Mouse (Mus musculus) liver, embryonic 15.5 days (tissue): ENCODE measurements around the gene Akt1s1. TPM values are rescaled to one million over a fixed set of nuclear protein-coding genes. Genes with fewer than 3 reads are reported as not detected.

ENCODE experiments used
- ATAC-seq: fragments of 200-750 bp; cut with Nextera tagmentation; 2 replicates; pipeline ENCODE4 v1.8.0; 2017; ENCODE audit warnings: moderate number of reproducible peaks, mild to moderate bottlenecking, moderate library complexity; ENCODE audit not compliant: insufficient read depth
- H3K27ac ChIP-seq: fragments of 300-500 bp; sonication (generic); replicated peaks from 2 replicates; pipeline ENCODE4 v1.5.1; 2015; ENCODE audit warnings: mild to moderate bottlenecking, inconsistent platforms
- H3K27me3 ChIP-seq: fragments of 300-500 bp; sonication (generic); 2 replicates; pipeline ENCODE4 v1.6.1; 2015; ENCODE audit warnings: mild to moderate bottlenecking, inconsistent platforms
- H3K36me3 ChIP-seq: fragments of 300-500 bp; sonication (generic); replicated peaks from 2 replicates; pipeline ENCODE4 v1.6.1; 2015; ENCODE audit warnings: moderate library complexity, mild to moderate bottlenecking, inconsistent platforms
- H3K4me1 ChIP-seq: fragments of 300-500 bp; sonication (generic); replicated peaks from 2 replicates; pipeline ENCODE4 v1.6.1; 2015; ENCODE audit warnings: inconsistent platforms
- H3K4me2 ChIP-seq: fragments of 300-500 bp; sonication (generic); 2 replicates; pipeline ENCODE4 v1.6.1; 2015; ENCODE audit warnings: moderate library complexity, mild to moderate bottlenecking, inconsistent platforms
- H3K4me3 ChIP-seq: fragments of 300-500 bp; sonication (generic); replicated peaks from 2 replicates; pipeline ENCODE4 v1.5.1; 2015; ENCODE audit warnings: mild to moderate bottlenecking, inconsistent platforms
- H3K9ac ChIP-seq: fragments of 300-500 bp; sonication (generic); 2 replicates; pipeline ENCODE4 v1.6.1; 2015; ENCODE audit warnings: moderate library complexity, mild to moderate bottlenecking, inconsistent platforms
- H3K9me3 ChIP-seq: fragments of 300-500 bp; sonication (generic); replicated peaks from 2 replicates; pipeline ENCODE4 v1.6.1; 2016; ENCODE audit warnings: inconsistent platforms
- WGBS: fragments of 180-500 bp; shearing (Covaris S2); methylation state at CpG from one replicate; pipeline ENCODE4 v1.1.7; 2015; ENCODE audit warnings: mixed read lengths; ENCODE audit not compliant: insufficient replicate concordance; 5-methylcytosine and 5-hydroxymethylcytosine counted together
- microRNA counts: library from miRNA; unstranded; fragments of <30 nt; microRNA quantifications from one replicate; lab custom pipeline; 2016
- microRNA-seq: library from miRNA; unstranded; fragments of <30 nt; microRNA quantifications from one replicate; pipeline ENCODE4, GENCODE M21; 2016
- polyA plus RNA-seq: library from polyadenylated mRNA; unstranded; fragments of >200 nt; fragmentation: Nextera tagmentation; extraction: Ambion mirVana; gene quantifications from 2 replicates; pipeline ENCODE4 v1.2.1, GENCODE M21; 2015

Akt1s1 gene
- polyA plus RNA-seq, 1 experiment from 2014 or later, result 27.7 TPM

GRCm38 (mm10) chr7:44893197-44893596 is 44.4 kb downstream of the Akt1s1 start:
- Histone ChIP-seq H3K4me3 (peak overlapping the region; percentile 86), H3K27ac (0 out of 2 replicates have a peak overlapping the region, but pooled peaks have one; percentile 26), H3K27me3 (no peaks in the 10 kb centered on the region), H3K4me2 (peak overlapping the region; percentile 91), H3K9ac (no peak overlapping the region), H3K4me1 (peaks cover 74% of the 10 kb centered on the region), H3K36me3 (peaks cover 7% of the 10 kb centered on the region; the same call in 1 of the 2 replicates), H3K9me3 (no peaks in the 10 kb centered on the region)
- no peak for ATAC-seq
- 52% methylated on average over 8 of the region's 8 CpGs for WGBS

GRCm38 (mm10) chr7:44894175-44894574 is 45.4 kb downstream of the Akt1s1 start:
- no peak for ATAC-seq
- Histone ChIP-seq H3K4me2 (no peak overlapping the region), H3K9ac (no peak overlapping the region), H3K36me3 (peaks cover 9% of the 10 kb centered on the region), H3K9me3 (no peaks in the 10 kb centered on the region), H3K4me1 (peaks cover 74% of the 10 kb centered on the region), H3K27ac (no peak overlapping the region), H3K4me3 (no peak overlapping the region), H3K27me3 (no peaks in the 10 kb centered on the region)
- WGBS, result 73% methylated on average over 3 of the region's 3 CpGs

DNA sequence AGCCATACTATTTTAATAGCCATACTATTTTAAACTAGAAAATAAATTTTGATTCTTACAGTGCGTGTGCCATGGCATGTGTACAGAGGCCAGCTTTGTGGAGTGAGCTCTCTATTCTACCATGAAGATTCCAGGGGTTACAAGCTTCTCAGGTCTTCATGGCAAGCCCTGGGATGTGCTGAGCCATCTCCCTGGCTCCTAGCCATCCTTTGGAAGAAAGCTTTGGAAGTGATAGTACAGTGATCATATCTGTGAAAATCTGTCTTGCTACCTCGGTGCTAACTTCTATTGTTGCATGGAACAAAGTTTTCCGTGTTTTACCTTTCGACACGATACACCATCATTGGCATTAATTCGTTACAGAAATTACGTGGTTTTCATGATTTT is 46.4 kb downstream of the Akt1s1 start:
- ATAC-seq, result no peak
- no peaks in the 10 kb centered on the region for H3K9me3 ChIP-seq
- H3K36me3 ChIP-seq, result peaks cover 18% of the 10 kb centered on the region
- H3K4me3 ChIP-seq, result peak overlapping the region; percentile 66
- no peak overlapping the region for H3K27ac ChIP-seq
- H3K4me2 ChIP-seq, result peak overlapping the region; percentile 82
- H3K27me3 ChIP-seq, result no peaks in the 10 kb centered on the region
- 68% methylated on average over 7 of the region's 7 CpGs for whole genome bisulfite sequencing
- peaks cover 78% of the 10 kb centered on the region for H3K4me1 ChIP-seq
- no peak overlapping the region for H3K9ac ChIP-seq

GRCm38 (mm10) chr7:44895593-44896434 is 47.0 kb downstream of the Akt1s1 start, which contains the start of gene Fuz:
Gene Fuz, plus strand, starts transcription at chr7:44896079.
- H3K27me3 ChIP-seq, result no peaks in the 10 kb centered on the region
- peak; percentile 16; the same call in 1 of the 2 replicates for ATAC-seq
- 2% methylated on average over 34 of the region's 34 CpGs for WGBS
- H3K4me1 ChIP-seq, result peaks cover 78% of the 10 kb centered on the region
- no peaks in the 10 kb centered on the region for H3K9me3 ChIP-seq
- H3K27ac ChIP-seq, result peak within 1 kb of the TSS; percentile 72
- H3K4me3 ChIP-seq, result peak within 1 kb of the TSS; percentile 66
- peak within 1 kb of the TSS; percentile 82 for H3K4me2 ChIP-seq
- peak within 1 kb of the TSS; percentile 59 for H3K9ac ChIP-seq
- H3K36me3 ChIP-seq, result peaks cover 22% of the 10 kb centered on the region

DNA sequence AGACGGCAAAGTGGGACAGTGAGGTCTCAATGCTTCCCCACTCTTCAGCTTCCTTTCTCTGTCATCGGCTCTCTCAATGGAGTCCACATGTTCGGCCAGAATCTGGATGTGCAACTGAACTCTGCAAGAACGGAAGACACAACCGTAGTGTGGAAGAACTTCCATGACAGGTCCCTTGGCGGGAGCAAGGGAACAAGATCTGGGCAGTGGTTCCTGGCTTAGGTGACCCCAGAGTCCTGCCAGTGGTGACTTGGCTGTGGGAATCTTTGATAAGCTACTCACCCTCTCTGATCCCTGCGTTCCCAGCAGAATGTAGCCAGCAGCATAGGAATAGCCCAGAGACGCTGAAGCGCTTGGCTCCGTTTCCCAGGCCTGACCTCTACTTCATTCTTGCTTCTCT is 47.7 kb downstream of the Akt1s1 start:
- H3K27me3 ChIP-seq, result no peaks in the 10 kb centered on the region
- H3K4me1 ChIP-seq, result peaks cover 78% of the 10 kb centered on the region
- WGBS, result 38% methylated on average over 10 of the region's 10 CpGs
- peaks cover 29% of the 10 kb centered on the region for H3K36me3 ChIP-seq
- peak overlapping the region; percentile 72 for H3K27ac ChIP-seq
- no peak for ATAC-seq
- peak overlapping the region; percentile 66 for H3K4me3 ChIP-seq
- no peaks in the 10 kb centered on the region for H3K9me3 ChIP-seq
- peak overlapping the region; percentile 59 for H3K9ac ChIP-seq
- H3K4me2 ChIP-seq, result peak overlapping the region; percentile 82

DNA sequence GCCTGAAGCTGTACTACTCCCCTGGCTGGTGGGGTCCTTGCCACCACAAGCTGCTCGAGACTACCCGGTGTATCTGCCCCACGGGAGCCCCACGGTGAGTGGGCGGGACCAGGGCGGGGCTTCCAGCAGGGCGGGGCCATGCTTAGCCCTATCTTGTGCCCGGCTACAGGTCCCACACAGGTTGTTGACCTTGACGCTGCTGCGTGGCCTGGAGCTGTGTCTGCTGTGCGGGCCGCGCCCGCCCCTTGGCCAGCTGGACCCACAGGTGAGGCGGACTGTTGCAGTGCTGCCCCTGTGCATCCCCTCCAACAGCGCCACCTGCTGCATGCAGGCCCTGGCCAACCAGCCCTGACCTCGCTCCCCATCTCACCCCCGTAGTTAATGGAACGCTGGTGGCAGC is 49.8 kb downstream of the Akt1s1 start:
- H3K4me1 ChIP-seq, result peaks cover 71% of the 10 kb centered on the region
- H3K4me3 ChIP-seq, result no peak overlapping the region
- H3K27ac ChIP-seq, result peak overlapping the region; percentile 59
- H3K9ac ChIP-seq, result no peak overlapping the region
- no peaks in the 10 kb centered on the region for H3K27me3 ChIP-seq
- H3K36me3 ChIP-seq, result peaks cover 50% of the 10 kb centered on the region
- H3K4me2 ChIP-seq, result peak overlapping the region; percentile 33; the same call in 1 of the 2 replicates
- ATAC-seq, result peak; percentile 17; the same call in 1 of the 2 replicates
- 44% methylated on average over 19 of the region's 19 CpGs for WGBS
- no peaks in the 10 kb centered on the region for H3K9me3 ChIP-seq

GRCm38 (mm10) chr7:44900632-44901031 is 51.8 kb downstream of the Akt1s1 start:
- H3K9ac ChIP-seq, result no peak overlapping the region
- no peaks in the 10 kb centered on the region for H3K27me3 ChIP-seq
- WGBS, result 87% methylated on average over 11 of the region's 11 CpGs
- H3K4me1 ChIP-seq, result peaks cover 61% of the 10 kb centered on the region
- H3K9me3 ChIP-seq, result no peaks in the 10 kb centered on the region
- no peak for ATAC-seq
- no peak overlapping the region; the same call in 1 of the 2 replicates for H3K4me2 ChIP-seq
- no peak overlapping the region; the same call in 1 of the 2 replicates for H3K27ac ChIP-seq
- no peak overlapping the region for H3K4me3 ChIP-seq
- H3K36me3 ChIP-seq, result peaks cover 70% of the 10 kb centered on the region

DNA sequence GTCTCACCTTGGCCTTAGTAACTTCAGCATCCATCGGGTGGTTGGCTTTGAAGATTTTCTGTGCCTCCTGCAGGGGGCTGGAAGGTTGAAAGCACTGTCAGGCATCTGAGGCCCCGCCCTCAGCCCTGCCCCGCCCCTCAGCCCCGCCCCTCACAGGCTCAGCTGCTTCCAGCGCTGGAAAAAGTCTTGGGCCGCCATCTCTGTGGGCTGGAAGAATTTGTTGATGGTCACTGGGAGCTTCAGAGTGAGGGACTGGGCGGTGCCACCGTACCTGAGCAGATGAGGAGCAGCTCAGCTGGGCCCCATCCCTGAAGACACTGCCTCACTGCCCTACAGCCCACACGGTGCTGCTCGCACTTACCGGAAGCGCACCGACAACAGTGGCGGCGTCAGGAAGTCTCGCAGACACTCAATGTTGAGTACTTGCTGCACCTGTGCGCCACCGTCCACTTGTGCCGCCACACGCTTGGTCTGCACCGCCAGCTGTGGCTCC is 52.5 kb downstream of the Akt1s1 start:
- 13% methylated on average over 21 of the region's 21 CpGs for WGBS

More for the DNA sequence above, 52.5 kb downstream of the Akt1s1 start:
- peaks cover 56% of the 10 kb centered on the region for H3K4me1 ChIP-seq
- H3K27ac ChIP-seq, result no peak overlapping the region; the same call in 1 of the 2 replicates
- H3K4me2 ChIP-seq, result peak overlapping the region; percentile 55
- no peak overlapping the region for H3K9ac ChIP-seq
- H3K27me3 ChIP-seq, result no peaks in the 10 kb centered on the region
- peaks cover 77% of the 10 kb centered on the region for H3K36me3 ChIP-seq
- peak overlapping the region; percentile 39 for H3K4me3 ChIP-seq
- H3K9me3 ChIP-seq, result no peaks in the 10 kb centered on the region
- peak; percentile 13; the same call in 1 of the 2 replicates for ATAC-seq

MicroRNAs within 50 kb of the gene (microRNA counts, 519-probe panel; counts per million panel counts)
- not detected for microRNA mmu-miR-707 (lab: Ali Mortazavi, UCI)

Small RNA genes within 50 kb of the gene (microRNA-seq; reads per million reads assigned to microRNA genes)
- gene Mir707, result not detected

Other genes with a start within 250 kb of the Akt1s1 start
- gene Myh14, start 178.1 kb upstream of the Akt1s1 start, polyA plus RNA-seq, result 0.18 and 0.41 TPM in 2 replicates
- not detected in 2 replicates for gene Izumo2, start 140.2 kb upstream of the Akt1s1 start, polyA plus RNA-seq
- gene Vrk3, start 100.6 kb upstream of the Akt1s1 start, polyA plus RNA-seq, result 28.1 and 30.0 TPM in 2 replicates
- gene Zfp473, start 97.9 kb upstream of the Akt1s1 start, polyA plus RNA-seq, result 0.94 and 1.0 TPM in 2 replicates
- 48.8 and 51.2 TPM in 2 replicates for gene Nup62, start 32.9 kb upstream of the Akt1s1 start, polyA plus RNA-seq
- 0.35 and 0.46 TPM in 2 replicates for gene Il4i1, start 32.6 kb upstream of the Akt1s1 start, polyA plus RNA-seq
- gene Atf5, start 32.3 kb upstream of the Akt1s1 start, polyA plus RNA-seq, result 7.5 and 9.2 TPM in 2 replicates
- 26.1 and 29.4 TPM in 2 replicates for gene Tbc1d17, start 88 bp downstream of the Akt1s1 start, polyA plus RNA-seq
- gene Pnkp, start 8.1 kb downstream of the Akt1s1 start, polyA plus RNA-seq, result 23.8 and 28.9 TPM in 2 replicates
- gene Ptov1, start 20.8 kb downstream of the Akt1s1 start, polyA plus RNA-seq, result 54.1 and 59.1 TPM in 2 replicates
- gene Med25, start 43.7 kb downstream of the Akt1s1 start, polyA plus RNA-seq, result 46.8 and 56.2 TPM in 2 replicates
- 6.7 and 6.9 TPM in 2 replicates for gene Fuz, start 47.1 kb downstream of the Akt1s1 start, polyA plus RNA-seq
- 69.1 and 70.9 TPM in 2 replicates for gene Ap2a1, start 80.5 kb downstream of the Akt1s1 start, polyA plus RNA-seq
- 0.08 TPM in 1 of 2 replicates, not detected in the other for gene Tsks, start 94.2 kb downstream of the Akt1s1 start, polyA plus RNA-seq
- 1.5 and 1.6 TPM in 2 replicates for gene Cpt1c, start 125.9 kb downstream of the Akt1s1 start, polyA plus RNA-seq
- gene Prmt1, start 137.6 kb downstream of the Akt1s1 start, polyA plus RNA-seq, result 111 and 114 TPM in 2 replicates
- gene Irf3, start 148.7 kb downstream of the Akt1s1 start, polyA plus RNA-seq, result 39.4 and 47.2 TPM in 2 replicates
- gene Bcl2l12, start 149.7 kb downstream of the Akt1s1 start, polyA plus RNA-seq, result 12.3 and 13.7 TPM in 2 replicates
- 10.4 and 11.9 TPM in 2 replicates for gene Scaf1, start 167.4 kb downstream of the Akt1s1 start, polyA plus RNA-seq
- gene Rras, start 169.0 kb downstream of the Akt1s1 start, polyA plus RNA-seq, result 20.8 and 23.6 TPM in 2 replicates
- gene Prr12, start 203.9 kb downstream of the Akt1s1 start, polyA plus RNA-seq, result 2.1 and 2.3 TPM in 2 replicates
- 25.9 and 27.4 TPM in 2 replicates for gene Nosip, start 213.4 kb downstream of the Akt1s1 start, polyA plus RNA-seq
- 8.5 and 9.0 TPM in 2 replicates for gene Prrg2, start 213.7 kb downstream of the Akt1s1 start, polyA plus RNA-seq
- 26.3 and 26.6 TPM in 2 replicates for gene Rcn3, start 243.2 kb downstream of the Akt1s1 start, polyA plus RNA-seq